Mouse (Mus musculus) hindbrain, postnatal 0 days (tissue): ENCODE data around the gene Copz1. TPM values are rescaled to one million over a fixed set of nuclear protein-coding genes. Genes with fewer than 3 reads are reported as not detected.
A peak's percentile ranks its signal among the peaks of the same experiment; 100 is the strongest.

Experiments
- ATAC-seq: fragments of 200-750 bp; cut with Nextera tagmentation; 2 replicates; pipeline ENCODE4 v1.8.0; 2017; ENCODE audit warnings: mild to moderate bottlenecking, moderate TSS enrichment, moderate library complexity
- DNase-seq: peaks from one replicate; pipeline ENCODE4 v3.0.0-alpha.2; 2015; ENCODE audit warnings: low spot score
- H3K27ac ChIP-seq: fragments of 300-500 bp; sonication (generic); 2 replicates; pipeline ENCODE4 v1.5.1; 2014; ENCODE audit warnings: mild to moderate bottlenecking
- H3K27me3 ChIP-seq: fragments of 300-500 bp; sonication (generic); 2 replicates; pipeline ENCODE4 v1.6.1; 2014; ENCODE audit warnings: low read length, mixed read lengths; ENCODE audit not compliant: insufficient read depth
- H3K36me3 ChIP-seq: fragments of 300-500 bp; sonication (generic); 2 replicates; pipeline ENCODE4 v1.6.1; 2014; ENCODE audit warnings: low read length, mixed read lengths; ENCODE audit not compliant: insufficient read depth
- H3K4me1 ChIP-seq: fragments of 300-500 bp; sonication (generic); 2 replicates; pipeline ENCODE4 v1.6.1; 2014; ENCODE audit warnings: antibody characterized with exemption, low read length, mixed read lengths; ENCODE audit not compliant: insufficient read depth
- H3K4me2 ChIP-seq: fragments of 300-500 bp; sonication (generic); 2 replicates; pipeline ENCODE4 v1.6.1; 2014; ENCODE audit warnings: low read depth, mild to moderate bottlenecking, low read length, moderate library complexity, mixed read lengths
- H3K4me3 ChIP-seq: fragments of 300-500 bp; sonication (generic); 2 replicates; pipeline ENCODE4 v1.5.1; 2014; ENCODE audit warnings: low read length
- H3K9ac ChIP-seq: fragments of 300-500 bp; sonication (generic); replicated peaks from 2 replicates; pipeline ENCODE4 v1.6.1; 2014; ENCODE audit warnings: mild to moderate bottlenecking, low read length, moderate library complexity, mixed read lengths
- H3K9me3 ChIP-seq: fragments of 300-500 bp; sonication (generic); 2 replicates; pipeline ENCODE4 v1.6.1; 2016; ENCODE audit warnings: low read length, mixed read lengths
- CTCF ChIP-seq: IDR thresholded peaks from 2 replicates; pipeline ENCODE4 v1.5.1; 2016; ENCODE audit warnings: antibody characterized with exemption, control low read depth, low read depth
- WGBS: fragments of 180-500 bp; shearing (Covaris S2); extraction: QIAGEN DNeasy Blood & Tissue Kit; methylation state at CpG from one replicate; pipeline ENCODE4 v1.1.7; 2014; 5-methylcytosine and 5-hydroxymethylcytosine counted together
- polyA plus RNA-seq: library from polyadenylated mRNA; unstranded; fragments of >200 nt; fragmentation: Nextera tagmentation; extraction: Ambion mirVana; gene quantifications from 2 replicates; pipeline ENCODE4 v1.2.1, GENCODE M21; 2015
- total RNA-seq: library from RNA; depleted of rRNA; stranded (reverse); fragments of >200 nt; gene quantifications from 2 replicates; pipeline ENCODE4 v1.2.3, GENCODE M21; 2014

Gene Copz1
- total and polyA plus RNA-seq, 2 experiments from 2014 or later, result 155 to 181 TPM

GRCm38 (mm10) chr15:103302341-103303021 is 30.0 kb downstream of the Copz1 start:
- Histone ChIP-seq H3K9me3 (no peaks in the 10 kb centered on the region), H3K4me3 (no peak overlapping the region), H3K36me3 (no peaks in the 10 kb centered on the region), H3K4me2 (no peak overlapping the region), H3K27me3 (no peaks in the 10 kb centered on the region), H3K4me1 (peaks cover 44% of the 10 kb centered on the region), H3K9ac (no peak overlapping the region; the same call in 1 of the 2 replicates), H3K27ac (peak overlapping the region; percentile 91; the same call in 1 of the 2 replicates)
- ATAC-seq (no peak), DNase-seq (no peak)
- no peak for TF ChIP-seq CTCF
- WGBS, result 30% methylated on average over 6 of the region's 6 CpGs

DNA sequence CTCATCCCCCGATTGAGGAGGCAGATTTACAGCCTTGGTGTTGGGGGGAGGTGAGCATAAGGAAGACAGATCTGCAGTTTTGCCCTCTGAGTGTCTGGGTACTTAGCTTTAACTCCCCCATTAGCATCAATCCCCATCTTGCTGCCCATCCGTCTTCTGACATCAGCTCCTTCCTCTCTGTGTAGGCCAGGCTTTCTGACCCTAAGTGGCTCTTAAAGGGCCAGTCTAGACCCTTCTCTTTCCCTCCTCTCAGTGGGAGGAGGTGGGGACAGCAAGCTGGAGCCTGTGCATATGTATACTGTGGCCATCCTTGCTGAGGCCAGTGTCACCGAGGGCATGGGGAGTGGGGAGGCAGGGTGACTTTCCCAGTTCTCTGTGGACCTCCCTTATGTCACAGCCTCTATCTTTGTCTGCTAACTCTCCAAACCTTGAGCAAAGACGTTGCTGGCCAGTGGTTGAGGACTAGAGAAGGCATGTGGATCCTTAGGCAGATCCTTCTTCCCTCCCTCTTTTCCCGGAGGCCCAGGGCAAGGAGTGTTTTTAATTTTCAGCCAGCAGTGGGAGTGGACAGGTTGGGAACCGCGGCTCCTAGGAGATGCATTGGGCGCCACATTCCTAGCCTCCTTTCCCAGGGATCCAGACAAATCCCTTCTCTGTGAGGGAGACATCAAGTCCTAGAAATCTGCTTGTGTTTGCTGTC is 31.6 kb downstream of the Copz1 start:
- H3K27me3 ChIP-seq, result no peaks in the 10 kb centered on the region
- peak overlapping the region; percentile 83 for H3K4me2 ChIP-seq
- peak overlapping the region; percentile 44; the same call in 1 of the 2 replicates for H3K4me3 ChIP-seq
- no peak for TF ChIP-seq CTCF
- no peaks in the 10 kb centered on the region for H3K36me3 ChIP-seq
- peak overlapping the region; percentile 51 for H3K9ac ChIP-seq
- H3K9me3 ChIP-seq, result no peaks in the 10 kb centered on the region
- peak overlapping the region; percentile 94 for H3K27ac ChIP-seq
- peak; percentile 13 for DNase-seq
- H3K4me1 ChIP-seq, result peaks cover 40% of the 10 kb centered on the region
- WGBS, result 8% methylated on average over 8 of the region's 8 CpGs
- no peak for ATAC-seq

DNA sequence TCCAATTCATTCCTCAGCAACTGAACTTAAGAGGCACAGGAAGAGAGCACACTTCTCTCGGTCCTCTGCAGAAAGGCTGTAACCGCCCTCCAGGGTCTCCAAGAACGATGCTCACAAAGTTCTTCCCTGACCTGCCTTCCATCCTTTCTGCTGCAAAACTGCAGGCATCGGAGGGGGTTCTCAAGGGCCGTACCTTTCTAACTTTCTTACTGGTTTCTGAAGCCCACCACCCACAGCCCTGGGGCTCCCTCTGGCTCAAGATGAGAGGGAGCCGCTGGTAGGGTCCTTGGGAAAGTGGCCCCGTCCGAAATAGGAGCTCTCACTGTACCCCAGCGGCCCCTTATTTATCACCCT is 32.1 kb downstream of the Copz1 start:
- DNase-seq, result no peak

DNA sequence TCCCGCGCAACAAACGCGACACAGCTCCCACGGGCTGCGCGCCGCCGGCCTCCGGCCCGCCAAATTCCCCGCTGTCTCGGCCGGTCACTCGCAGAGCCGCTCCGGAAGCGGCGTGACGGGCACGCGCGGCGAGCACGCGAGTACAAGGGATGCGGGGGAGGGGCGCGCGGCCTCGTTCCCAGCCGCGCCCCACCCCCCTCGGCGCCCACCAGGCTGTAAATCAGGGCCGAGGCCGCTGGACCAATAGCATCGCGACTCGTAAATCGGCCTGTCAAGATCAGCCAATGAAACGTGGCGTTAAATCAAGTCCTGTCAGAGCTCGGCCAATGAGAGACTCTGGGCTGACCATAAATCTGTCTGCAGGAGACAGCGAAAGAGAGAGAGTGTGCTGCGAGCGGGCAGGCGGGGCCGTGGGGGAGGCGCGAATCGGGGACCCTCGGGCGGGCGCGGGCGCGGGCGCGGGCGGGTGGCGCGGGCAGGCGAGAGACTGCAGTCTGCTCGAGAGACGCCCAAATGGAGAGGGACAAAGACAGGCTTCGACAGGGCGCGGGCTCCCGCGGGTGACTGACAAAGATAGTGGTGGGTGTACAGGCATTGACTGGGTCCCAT is 32.7 kb downstream of the Copz1 start:
- Histone ChIP-seq H3K4me3 (peak overlapping the region; percentile 44), H3K27me3 (no peaks in the 10 kb centered on the region), H3K9ac (peak overlapping the region; percentile 51), H3K36me3 (no peaks in the 10 kb centered on the region), H3K4me2 (peak overlapping the region; percentile 83), H3K27ac (peak overlapping the region; percentile 94), H3K4me1 (peaks cover 32% of the 10 kb centered on the region), H3K9me3 (no peaks in the 10 kb centered on the region)
- 0 out of 2 replicates have a peak, but pooled peaks have one; percentile 2 for TF ChIP-seq CTCF
- WGBS, result under 1% methylated on average over 70 of the region's 71 CpGs
- ATAC-seq, result peak; percentile 97
- peak; percentile 99 for DNase-seq

More for the DNA sequence above, 32.1 kb downstream of the Copz1 start:
- Histone ChIP-seq H3K27me3 (no peaks in the 10 kb centered on the region), H3K4me1 (peaks cover 38% of the 10 kb centered on the region), H3K27ac (peak overlapping the region; percentile 94), H3K36me3 (no peaks in the 10 kb centered on the region), H3K4me2 (peak overlapping the region; percentile 83), H3K9me3 (no peaks in the 10 kb centered on the region), H3K4me3 (peak overlapping the region; percentile 44), H3K9ac (peak overlapping the region; percentile 51)
- no peak for ATAC-seq
- WGBS, result 0% methylated on average over 9 of the region's 9 CpGs
- TF ChIP-seq CTCF, result no peak

DNA sequence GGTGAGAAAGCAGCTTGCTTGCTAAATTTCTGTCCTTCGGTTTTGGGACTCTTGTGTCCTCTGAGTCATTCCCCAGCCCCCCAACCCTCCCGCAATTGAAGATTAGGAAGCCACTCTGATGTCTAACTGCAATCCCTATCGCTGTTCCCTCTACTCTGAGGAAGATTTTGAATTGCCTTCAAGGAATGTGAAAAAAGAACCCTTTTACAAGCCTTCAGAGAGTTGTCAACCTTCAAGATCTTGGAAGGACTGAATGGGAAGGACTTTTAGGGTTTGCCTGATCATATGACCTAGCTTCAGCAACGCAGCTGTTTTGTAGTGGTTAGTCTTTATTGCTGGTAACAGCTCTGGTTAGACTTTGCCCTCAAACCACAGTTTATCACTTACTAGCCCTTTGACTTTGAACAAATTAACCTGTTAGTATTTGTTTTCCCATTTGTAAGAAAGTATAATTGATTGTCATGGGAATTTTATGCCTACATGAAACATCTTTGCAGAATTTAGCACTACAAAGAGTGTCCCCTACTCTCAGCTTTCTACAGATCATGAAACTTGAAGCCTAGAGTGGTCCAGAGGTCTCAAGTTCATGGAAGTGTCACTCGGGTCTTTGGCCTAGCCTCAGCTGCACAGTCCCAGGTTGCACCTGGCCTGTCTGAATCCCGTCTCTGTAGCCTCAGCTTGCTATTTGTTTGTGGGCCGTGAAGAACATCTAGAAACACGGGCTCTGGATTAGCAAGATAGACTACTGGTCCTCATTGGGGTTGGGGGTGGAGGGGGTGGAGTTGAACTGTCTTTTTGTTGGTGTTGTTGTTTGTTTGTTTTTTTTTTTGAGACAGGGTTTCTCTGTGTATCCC is 33.5 kb downstream of the Copz1 start:
- H3K9me3 ChIP-seq, result no peaks in the 10 kb centered on the region
- peak overlapping the region; percentile 44 for H3K4me3 ChIP-seq
- peak overlapping the region; percentile 94 for H3K27ac ChIP-seq
- ATAC-seq (no peak), DNase-seq (no peak)
- no peaks in the 10 kb centered on the region for H3K27me3 ChIP-seq
- peaks cover 24% of the 10 kb centered on the region for H3K4me1 ChIP-seq
- H3K9ac ChIP-seq, result peak overlapping the region; percentile 51
- 33% methylated on average over 8 of the region's 8 CpGs for WGBS
- peak overlapping the region; percentile 83 for H3K4me2 ChIP-seq
- TF ChIP-seq CTCF, result no peak
- no peaks in the 10 kb centered on the region for H3K36me3 ChIP-seq

GRCm38 (mm10) chr15:103307125-103307524 is 34.6 kb downstream of the Copz1 start:
- peak; percentile 97 for DNase-seq
- Histone ChIP-seq H3K36me3 (no peaks in the 10 kb centered on the region), H3K9ac (no peak overlapping the region), H3K27ac (peak overlapping the region; percentile 71), H3K4me3 (no peak overlapping the region), H3K9me3 (no peaks in the 10 kb centered on the region), H3K4me1 (peaks cover 23% of the 10 kb centered on the region), H3K4me2 (0 out of 2 replicates have a peak overlapping the region, but pooled peaks have one; percentile 11), H3K27me3 (no peaks in the 10 kb centered on the region)
- no peak for ATAC-seq
- WGBS, result 1% methylated on average over 7 of the region's 7 CpGs
- peak; percentile 98 for TF ChIP-seq CTCF
